Mouse (Mus musculus) G1E (cell line): ENCODE measurements at regions not wholly inside any gene's neighbourhood (a gene's known extent, or its start where the extent isn't known, plus 50 kb on each side); places are given as distances from the start of the nearest gene placed in this dataset.

Experiments
- ATAC-seq: 2 replicates; pipeline ENCODE4 v1.8.0; 2016; ENCODE audit warnings: mild to moderate bottlenecking; ENCODE audit not compliant: insufficient number of reproducible peaks, poor library complexity, low FRiP score, severe bottlenecking; ENCODE audit errors: extremely low read depth
- DNase-seq: peaks from one replicate; pipeline ENCODE4 v3.0.0; 2012; ENCODE audit warnings: low spot score
- H3K27me3 ChIP-seq: 2 replicates; pipeline ENCODE4 v1.6.1; 2012; ENCODE audit warnings: mild to moderate bottlenecking, low read length, inconsistent platforms; ENCODE audit not compliant: insufficient read depth
- H3K36me3 ChIP-seq: replicated peaks from 2 replicates; pipeline ENCODE3; 2012; ENCODE audit warnings: mild to moderate bottlenecking, inconsistent platforms
- H3K4me1 ChIP-seq: 2 replicates; pipeline ENCODE4 v1.6.1; 2012; ENCODE audit warnings: low read depth, low read length, inconsistent platforms, mixed read lengths; ENCODE audit not compliant: insufficient read depth
- H3K4me3 ChIP-seq: 2 replicates; pipeline ENCODE4 v1.5.1; 2012; ENCODE audit warnings: low read depth, mild to moderate bottlenecking, inconsistent platforms, low read length, moderate library complexity, mixed read lengths
- H3K9me3 ChIP-seq: replicated peaks from 2 replicates; pipeline ENCODE4 v1.6.1; 2012; ENCODE audit warnings: inconsistent platforms
- CTCF ChIP-seq: IDR thresholded peaks from 2 replicates; pipeline ENCODE4 v1.5.1; 2012; ENCODE audit warnings: low read depth, low read length, inconsistent platforms, mixed read lengths
- GATA1 ChIP-seq: IDR thresholded peaks from 2 replicates; pipeline ENCODE4 v1.6.1; 2012; ENCODE audit warnings: borderline replicate concordance, low read length, inconsistent platforms, mixed read lengths
- GATA2 ChIP-seq: IDR thresholded peaks from 2 replicates; pipeline ENCODE4 v1.6.1; 2012; ENCODE audit warnings: low read depth, low read length, inconsistent platforms, borderline replicate concordance
- POLR2AphosphoS5 ChIP-seq: IDR thresholded peaks from 2 replicates; pipeline ENCODE4 v1.6.1; 2012; ENCODE audit warnings: low read depth, low read length, inconsistent platforms; ENCODE audit not compliant: insufficient replicate concordance
- TAL1 ChIP-seq: conservative IDR thresholded peaks from 2 replicates; pipeline ENCODE4 v1.6.1; 2012; ENCODE audit warnings: low read depth, low read length, inconsistent platforms, mixed read lengths

DNA sequence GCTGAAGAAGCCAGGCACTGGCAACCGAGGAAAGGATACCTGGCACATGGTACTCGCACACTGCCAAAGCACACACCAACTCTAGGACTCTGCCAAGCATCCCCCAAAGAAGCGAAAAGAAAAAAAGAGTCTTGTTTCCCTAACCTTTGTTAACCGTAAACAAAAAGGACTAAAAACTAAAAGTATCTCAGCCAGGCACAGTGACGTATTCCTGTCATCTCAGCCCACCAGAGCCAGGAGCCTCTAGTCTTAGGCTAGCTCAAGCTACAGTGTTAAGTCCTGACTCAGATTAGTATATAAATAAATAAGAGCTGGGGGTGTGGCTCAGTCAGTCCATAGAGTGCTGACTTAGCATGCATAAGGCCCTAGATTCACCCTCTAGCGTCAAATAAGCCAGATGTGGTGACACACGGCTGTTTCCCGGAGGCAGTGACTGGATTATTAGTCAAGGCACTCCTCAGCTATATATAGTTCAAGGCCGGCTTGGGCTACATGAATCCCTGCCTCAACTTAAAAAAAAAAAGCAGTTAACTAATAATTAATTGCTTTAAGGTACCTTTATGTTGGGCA lies 130.1 kb downstream of the Sox4 start:
- Histone ChIP-seq H3K4me3 (no peak overlapping the region), H3K9me3 (no peaks in the 10 kb centered on the region), H3K27me3 (no peaks in the 10 kb centered on the region; the same call in 1 of the 2 replicates), H3K4me1 (no peaks in the 10 kb centered on the region), H3K36me3 (no peaks in the 10 kb centered on the region)
- ATAC-seq (no peak), DNase-seq (no peak)
- TF ChIP-seq GATA1 (no peak), POLR2AphosphoS5 (no peak), TAL1 (no peak), GATA2 (no peak), CTCF (no peak)

DNA sequence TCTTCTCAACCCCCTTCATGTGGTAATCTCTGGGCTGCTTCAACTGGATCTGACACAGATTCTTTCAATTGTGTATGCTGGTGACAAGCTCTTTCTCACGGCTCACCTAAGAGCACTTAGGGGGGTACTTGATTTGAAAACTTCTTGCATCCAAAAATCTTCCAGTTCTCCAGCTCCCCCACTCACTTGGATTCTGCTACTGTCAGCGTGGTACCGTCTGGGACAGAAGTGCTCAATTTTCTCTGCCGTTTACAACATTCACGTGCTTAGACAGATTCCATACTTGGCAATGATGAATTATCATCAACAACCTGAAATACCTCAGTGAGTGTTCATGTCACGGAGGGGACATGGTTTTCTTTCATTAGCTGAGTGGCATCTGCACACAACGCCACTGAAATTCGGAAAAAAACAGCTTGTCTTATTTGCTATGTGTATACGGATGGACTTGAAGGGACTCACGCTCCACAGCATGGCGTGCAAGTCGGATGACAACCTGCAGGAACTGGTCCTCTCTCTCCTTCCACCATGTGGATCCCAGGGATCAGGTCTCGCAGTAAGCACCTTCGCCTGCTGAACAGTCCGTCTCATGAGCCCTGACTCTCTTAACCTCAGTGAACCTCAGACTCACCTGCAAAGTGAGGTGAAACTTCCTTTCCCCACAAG lies 132.5 kb downstream of the Sox4 start:
- no peaks in the 10 kb centered on the region; the same call in 1 of the 2 replicates for H3K27me3 ChIP-seq
- no peaks in the 10 kb centered on the region for H3K36me3 ChIP-seq
- TF ChIP-seq TAL1: no peak
- no peak for TF ChIP-seq GATA2
- no peak for TF ChIP-seq POLR2AphosphoS5
- TF ChIP-seq GATA1: no peak
- TF ChIP-seq CTCF: no peak
- H3K9me3 ChIP-seq: no peaks in the 10 kb centered on the region
- no peak overlapping the region for H3K4me3 ChIP-seq
- H3K4me1 ChIP-seq: no peaks in the 10 kb centered on the region
- no peak for ATAC-seq
- no peak for DNase-seq

DNA sequence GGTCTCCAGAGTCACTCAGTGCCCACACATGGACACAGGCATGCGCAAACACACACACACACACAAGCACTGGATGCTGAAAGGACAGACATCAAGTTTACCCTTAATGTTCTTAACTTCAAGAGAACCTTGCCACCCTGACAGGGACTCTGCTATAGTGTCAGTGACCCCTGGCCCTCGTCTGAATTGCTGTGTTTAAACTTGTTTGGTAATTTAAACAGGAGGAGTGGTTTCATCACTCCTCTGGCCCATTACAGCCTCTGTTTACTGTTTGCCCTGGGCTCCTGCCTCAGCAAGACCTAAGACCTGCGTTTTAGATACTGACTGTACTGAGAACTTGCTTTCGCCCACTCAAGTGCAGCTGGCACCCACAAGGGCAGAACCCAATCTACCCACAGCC lies 139.4 kb downstream of the Sox4 start:
- no peak for ATAC-seq
- DNase-seq: no peak
- Histone ChIP-seq H3K27me3 (no peaks in the 10 kb centered on the region), H3K4me3 (no peak overlapping the region), H3K9me3 (no peaks in the 10 kb centered on the region), H3K36me3 (no peaks in the 10 kb centered on the region), H3K4me1 (no peaks in the 10 kb centered on the region)
- TF ChIP-seq GATA2 (no peak), POLR2AphosphoS5 (no peak), TAL1 (no peak), CTCF (no peak), GATA1 (no peak)

DNA sequence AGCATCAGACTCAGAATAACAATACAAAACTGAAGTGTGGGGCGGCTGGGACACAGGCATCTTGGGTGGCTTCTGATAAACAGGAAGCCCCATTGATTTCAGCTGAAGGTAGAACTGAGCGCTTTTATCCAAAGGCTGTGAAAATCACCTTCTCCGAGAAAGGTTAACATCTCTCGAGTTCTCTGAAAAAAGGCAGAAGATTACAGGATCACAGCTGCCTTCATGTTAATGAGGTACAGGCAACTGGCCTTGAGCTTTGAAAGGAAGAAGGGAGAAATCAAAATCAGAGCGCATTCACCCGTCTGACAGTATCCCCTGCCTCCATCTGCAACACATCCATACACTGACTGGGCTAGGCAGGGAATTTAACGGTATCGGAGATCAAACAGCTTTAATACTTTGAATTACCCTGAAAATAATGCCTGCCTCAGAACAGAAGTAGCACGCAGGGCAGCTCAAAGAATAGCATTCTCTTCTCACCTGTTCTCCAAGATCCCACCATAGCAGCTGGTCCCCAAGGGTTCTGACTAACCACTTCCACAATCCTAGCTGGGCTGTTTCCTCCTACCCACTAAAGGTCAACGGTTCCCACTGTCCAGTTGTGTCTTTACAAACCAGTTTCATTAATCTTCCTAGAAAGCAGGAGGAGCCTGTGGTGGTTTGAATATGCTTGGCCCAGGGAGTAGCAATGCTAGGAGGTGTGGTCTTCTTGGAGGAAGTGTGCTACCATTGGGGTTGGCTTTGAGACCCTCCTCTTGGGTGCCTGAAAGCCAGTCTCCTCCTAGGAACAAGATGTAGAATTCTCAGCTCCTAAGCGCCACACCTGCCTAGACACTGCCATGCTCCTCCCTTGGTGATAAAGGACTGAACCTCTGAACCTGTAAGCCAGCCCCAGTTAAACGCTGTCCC lies 141.6 kb downstream of the Sox4 start:
- ATAC-seq (no peak), DNase-seq (no peak)
- no peak for TF ChIP-seq CTCF
- TF ChIP-seq TAL1: no peak
- no peak for TF ChIP-seq POLR2AphosphoS5
- no peak for TF ChIP-seq GATA2
- Histone ChIP-seq H3K36me3 (no peaks in the 10 kb centered on the region), H3K4me1 (no peaks in the 10 kb centered on the region), H3K9me3 (no peaks in the 10 kb centered on the region), H3K27me3 (no peaks in the 10 kb centered on the region), H3K4me3 (no peak overlapping the region)

DNA sequence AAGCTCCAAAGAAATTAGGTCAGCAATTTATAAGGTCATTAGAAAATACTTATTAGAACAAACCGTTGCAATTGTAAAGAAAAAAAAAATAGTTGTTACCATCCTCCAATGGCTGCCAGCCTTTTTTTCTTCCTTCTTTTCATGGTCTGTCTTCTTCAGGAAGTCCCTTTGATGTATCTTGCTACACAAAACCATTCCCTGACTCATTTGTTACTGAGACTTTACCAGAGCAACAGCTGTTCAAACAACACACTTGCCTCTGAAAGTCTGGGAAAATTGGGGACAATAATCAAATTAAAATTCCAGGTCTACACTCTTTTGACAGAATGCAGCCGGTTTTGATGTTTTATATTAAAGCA lies 142.5 kb downstream of the Sox4 start:
- Histone ChIP-seq H3K4me1 (no peaks in the 10 kb centered on the region), H3K36me3 (no peaks in the 10 kb centered on the region), H3K4me3 (no peak overlapping the region), H3K27me3 (no peaks in the 10 kb centered on the region), H3K9me3 (no peaks in the 10 kb centered on the region)
- DNase-seq (no peak), ATAC-seq (no peak)
- no peak for TF ChIP-seq GATA2
- TF ChIP-seq TAL1: no peak
- TF ChIP-seq CTCF: no peak
- no peak for TF ChIP-seq GATA1
- no peak for TF ChIP-seq POLR2AphosphoS5
